Mouse (Mus musculus) forebrain, postnatal 0 days (tissue): ENCODE results near the gene Slc23a3. TPM values are rescaled to one million over a fixed set of nuclear protein-coding genes. Genes with fewer than 3 reads are reported as not detected.
A peak's percentile ranks its signal among the peaks of the same experiment; 100 is the strongest.

ENCODE experiments used
- ATAC-seq: fragments of 200-750 bp; cut with Nextera tagmentation; 2 replicates; pipeline ENCODE4 v1.8.0; 2017; ENCODE audit warnings: mild to moderate bottlenecking, moderate library complexity
- DNase-seq: peaks from one replicate; pipeline ENCODE4 v3.0.0-alpha.2; 2015
- H3K27ac ChIP-seq: fragments of 300-500 bp; sonication (generic); 2 replicates; pipeline ENCODE4 v1.5.1; 2014; ENCODE audit warnings: low read depth, mild to moderate bottlenecking, antibody characterized with exemption, low read length, moderate library complexity, mixed read lengths
- H3K27me3 ChIP-seq: fragments of 300-500 bp; sonication (generic); 2 replicates; pipeline ENCODE4 v1.6.1; 2014; ENCODE audit warnings: mild to moderate bottlenecking, low read length, mixed read lengths; ENCODE audit not compliant: insufficient read depth
- H3K36me3 ChIP-seq: fragments of 300-500 bp; sonication (generic); 2 replicates; pipeline ENCODE4 v1.6.1; 2014; ENCODE audit warnings: mild to moderate bottlenecking, moderate library complexity; ENCODE audit not compliant: insufficient read depth
- H3K4me1 ChIP-seq: fragments of 300-500 bp; sonication (generic); 2 replicates; pipeline ENCODE4 v1.6.1; 2014; ENCODE audit warnings: antibody characterized with exemption; ENCODE audit not compliant: insufficient read depth
- H3K4me2 ChIP-seq: fragments of 300-500 bp; sonication (generic); 2 replicates; pipeline ENCODE4 v1.6.1; 2014; ENCODE audit warnings: low read depth, mild to moderate bottlenecking, moderate library complexity
- H3K4me3 ChIP-seq: fragments of 300-500 bp; sonication (generic); 2 replicates; pipeline ENCODE4 v1.5.1; 2014; ENCODE audit warnings: low read depth, low read length, mixed read lengths
- H3K9ac ChIP-seq: fragments of 300-500 bp; sonication (generic); 2 replicates; pipeline ENCODE4 v1.6.1; 2014; ENCODE audit warnings: mild to moderate bottlenecking
- H3K9me3 ChIP-seq: fragments of 300-500 bp; sonication (generic); 2 replicates; pipeline ENCODE4 v1.6.1; 2016; ENCODE audit warnings: low read length
- CTCF ChIP-seq: sonication (generic); IDR thresholded peaks from 2 replicates; pipeline ENCODE4 v1.5.1; 2016; ENCODE audit warnings: antibody characterized with exemption, control low read depth, low read depth
- WGBS: fragments of 180-500 bp; shearing (Covaris S2); extraction: QIAGEN DNeasy Blood & Tissue Kit; methylation state at CpG from one replicate; pipeline ENCODE4 v1.1.7; 2014; 5-methylcytosine and 5-hydroxymethylcytosine counted together
- polyA plus RNA-seq: library from polyadenylated mRNA; unstranded; fragments of >200 nt; fragmentation: Nextera tagmentation; extraction: Ambion mirVana; gene quantifications from 2 replicates; pipeline ENCODE4 v1.2.1, GENCODE M21; 2015
- total RNA-seq: library from RNA; depleted of rRNA; stranded (reverse); fragments of >200 nt; gene quantifications from 2 replicates; pipeline ENCODE4 v1.2.3, GENCODE M21; 2014; rRNA removed

The Slc23a3 gene
- total RNA-seq, result not detected in 2 replicates
- not detected in 2 replicates for polyA plus RNA-seq

- Histone ChIP-seq H3K36me3 (peaks cover 36% of the 10 kb centered on the region), H3K9me3 (no peaks in the 10 kb centered on the region), H3K27me3 (no peaks in the 10 kb centered on the region), H3K9ac (no peak within 1 kb of the TSS), H3K4me3 (no peak within 1 kb of the TSS), H3K4me1 (no peaks in the 10 kb centered on the region), H3K27ac (no peak within 1 kb of the TSS), H3K4me2 (no peak within 1 kb of the TSS)
- WGBS, result 67% methylated on average over 12 of the region's 12 CpGs
- no peak for TF ChIP-seq CTCF
- DNase-seq (no peak), ATAC-seq (no peak)
Observed at GRCm38 (mm10) chr1:75133421-75134207, at the start of gene Slc23a3. Gene Slc23a3, minus strand, starts transcription at chr1:75133890.

GRCm38 (mm10) chr1:75182160-75182559 lies 48.5 kb upstream of the Slc23a3 start:
- 77% methylated on average over 4 of the region's 4 CpGs for WGBS
- H3K4me2 ChIP-seq, result no peak overlapping the region

DNA sequence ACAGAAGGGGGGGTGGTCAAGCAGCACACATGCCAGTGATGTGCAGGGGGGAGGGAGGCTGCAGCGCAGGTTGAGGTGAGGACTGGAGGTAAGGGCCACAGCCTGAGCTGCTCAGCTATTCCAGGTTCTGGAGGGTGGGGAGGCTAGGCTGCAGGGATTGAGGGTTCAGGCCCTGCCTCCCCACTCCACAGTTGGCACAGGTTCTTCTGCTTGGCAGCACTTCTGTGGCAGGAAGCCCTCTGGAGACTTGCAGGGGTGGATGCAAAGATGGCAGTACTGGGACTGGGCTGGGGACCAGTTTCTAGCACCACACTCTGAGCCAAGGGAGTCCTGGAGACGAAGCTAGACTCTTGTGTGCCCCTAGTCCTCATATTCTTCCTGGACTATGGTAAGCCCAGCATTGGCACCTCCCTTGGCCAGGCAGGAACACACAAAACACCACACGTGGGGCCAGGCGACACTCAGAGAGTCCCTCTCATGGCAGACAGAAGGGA lies 47.7 kb upstream of the Slc23a3 start:
- H3K27ac ChIP-seq, result no peak overlapping the region
- no peaks in the 10 kb centered on the region for H3K9me3 ChIP-seq
- H3K9ac ChIP-seq, result no peak overlapping the region
- H3K4me3 ChIP-seq, result no peak overlapping the region
- DNase-seq (no peak), ATAC-seq (no peak)
- peaks cover 14% of the 10 kb centered on the region for H3K4me1 ChIP-seq
- 74% methylated on average over 4 of the region's 4 CpGs for WGBS
- peaks cover 59% of the 10 kb centered on the region for H3K36me3 ChIP-seq
- no peaks in the 10 kb centered on the region for H3K27me3 ChIP-seq
- no peak for TF ChIP-seq CTCF
- no peak overlapping the region for H3K4me2 ChIP-seq

More at GRCm38 (mm10) chr1:75182160-75182559, 48.5 kb upstream of the Slc23a3 start:
- Histone ChIP-seq H3K9me3 (no peaks in the 10 kb centered on the region), H3K4me3 (no peak overlapping the region), H3K36me3 (peaks cover 60% of the 10 kb centered on the region), H3K27ac (no peak overlapping the region), H3K4me1 (peaks cover 14% of the 10 kb centered on the region), H3K9ac (no peak overlapping the region), H3K27me3 (no peaks in the 10 kb centered on the region)
- ATAC-seq (no peak), DNase-seq (no peak)
- TF ChIP-seq CTCF, result peak; percentile 21; the same call in 1 of the 2 replicates

- WGBS, result 39% methylated on average over 7 of the region's 7 CpGs
- no peak overlapping the region for H3K9ac ChIP-seq
- DNase-seq (no peak), ATAC-seq (no peak)
- H3K27me3 ChIP-seq, result no peaks in the 10 kb centered on the region
- TF ChIP-seq CTCF, result no peak
- peak overlapping the region; percentile 100 for H3K4me2 ChIP-seq
- H3K4me3 ChIP-seq, result peak overlapping the region; percentile 58
- no peak overlapping the region for H3K27ac ChIP-seq
- peaks cover 14% of the 10 kb centered on the region for H3K4me1 ChIP-seq
- no peaks in the 10 kb centered on the region for H3K9me3 ChIP-seq
- peaks cover 58% of the 10 kb centered on the region for H3K36me3 ChIP-seq
Observed at GRCm38 (mm10) chr1:75180741-75181140, 47.1 kb upstream of the Slc23a3 start.

DNA sequence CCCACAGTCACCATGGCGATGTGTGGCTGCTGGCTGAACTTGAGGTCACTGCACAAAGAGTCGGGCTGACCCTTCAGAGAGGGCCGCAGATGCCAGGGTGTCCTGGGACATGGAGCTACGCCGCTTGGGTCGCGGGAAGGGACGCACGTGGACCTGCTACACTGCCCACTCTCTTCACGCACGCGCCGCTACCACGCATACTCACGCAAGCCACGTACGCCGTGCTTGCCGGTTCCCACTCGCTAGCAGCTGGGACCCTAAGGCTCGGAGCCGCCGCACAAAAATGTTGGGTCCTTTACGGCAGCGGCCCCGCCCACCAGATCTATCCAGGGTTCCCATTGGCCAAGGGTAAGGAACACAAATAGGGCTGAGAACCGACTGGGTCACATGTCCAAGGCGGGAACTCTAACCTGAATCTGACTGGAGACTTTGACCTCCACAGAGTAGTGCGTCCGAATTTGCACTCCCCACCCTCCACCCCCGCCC lies 46.5 kb upstream of the Slc23a3 start, which contains the start of gene Abcb6:
TSS of gene Abcb6 (minus strand) at position 288 of the 486 bp plus-strand sequence.
- Histone ChIP-seq H3K27ac (peak within 1 kb of the TSS; percentile 50; the same call in 1 of the 2 replicates), H3K4me1 (peaks cover 14% of the 10 kb centered on the region), H3K36me3 (peaks cover 58% of the 10 kb centered on the region), H3K4me3 (peak within 1 kb of the TSS; percentile 58), H3K9ac (peak within 1 kb of the TSS; percentile 64), H3K4me2 (peak within 1 kb of the TSS; percentile 100), H3K27me3 (no peaks in the 10 kb centered on the region), H3K9me3 (no peaks in the 10 kb centered on the region)
- ATAC-seq, result peak; percentile 98
- no peak for TF ChIP-seq CTCF
- WGBS, result 3% methylated on average over 31 of the region's 31 CpGs
- DNase-seq, result peak; percentile 96

DNA sequence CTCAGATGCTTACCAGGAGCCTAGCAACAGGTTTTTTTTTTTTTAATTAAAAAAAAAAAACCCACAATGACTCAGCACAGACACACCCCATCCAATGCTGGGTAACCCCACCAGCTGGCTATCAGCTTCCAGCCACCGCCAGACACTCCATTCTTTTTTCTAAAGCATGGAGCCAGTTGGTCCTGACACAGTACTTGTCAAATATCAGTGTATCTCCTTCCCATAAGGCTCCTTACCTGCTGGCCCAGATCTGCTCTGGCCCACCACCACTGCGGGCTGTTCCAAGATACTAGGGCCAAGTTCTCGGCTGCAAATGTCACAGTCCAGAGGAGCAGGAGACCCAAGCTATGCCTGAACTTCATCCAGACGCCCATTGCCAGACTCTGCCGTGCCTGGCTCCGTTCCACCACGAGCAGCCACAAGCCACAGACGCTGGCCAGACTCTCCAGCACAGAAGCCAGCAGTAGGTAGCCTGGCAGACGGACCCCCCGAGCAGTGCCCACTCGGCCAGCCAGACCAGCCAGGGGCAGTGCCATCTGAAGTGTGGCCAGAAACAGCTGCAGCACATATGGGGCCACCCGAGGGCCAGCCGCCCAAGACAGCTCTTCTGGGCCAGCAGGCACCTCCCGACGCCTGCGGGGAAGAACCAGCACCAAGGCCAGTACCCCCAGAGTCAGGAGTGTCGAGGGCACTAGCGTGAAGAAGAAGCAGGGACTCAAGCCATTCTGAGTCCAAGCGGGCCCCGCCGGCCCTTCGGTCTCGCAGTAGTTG lies 45.8 kb upstream of the Slc23a3 start:
- Histone ChIP-seq H3K9me3 (no peaks in the 10 kb centered on the region), H3K4me2 (peak overlapping the region; percentile 100), H3K27me3 (no peaks in the 10 kb centered on the region), H3K36me3 (peaks cover 57% of the 10 kb centered on the region), H3K4me3 (peak overlapping the region; percentile 58), H3K27ac (peak overlapping the region; percentile 50; the same call in 1 of the 2 replicates), H3K9ac (peak overlapping the region; percentile 64), H3K4me1 (peaks cover 14% of the 10 kb centered on the region)
- ATAC-seq (peak; percentile 25), DNase-seq (peak; percentile 60)
- WGBS, result 5% methylated on average over 23 of the region's 23 CpGs
- no peak for TF ChIP-seq CTCF
